Mouse (Mus musculus) kidney, adult 2 months (tissue): Measurements from ENCODE around the gene Hba-a1. TPM values are rescaled to one million over a fixed set of nuclear protein-coding genes. Genes with fewer than 3 reads are reported as not detected.
"Not testable (repeated sequence)": the region's sequence is repeated elsewhere in the genome, so short reads cannot be mapped to it uniquely, and the experiment has no call there.

Experiments used
- DNase-seq: peaks from one replicate; pipeline ENCODE4 v3.0.0; 2021
- H3K27ac ChIP-seq: fragments of 200-500 bp; 2 replicates; pipeline ENCODE4 v1.5.1; 2012; ENCODE audit warnings: low read depth, low read length, control low read depth, inconsistent platforms; ENCODE audit not compliant: insufficient read depth
- H3K27me3 ChIP-seq: fragments of 200-500 bp; replicated peaks from 2 replicates; pipeline ENCODE4 v1.6.1; 2012; ENCODE audit warnings: mild to moderate bottlenecking, moderate library complexity, low read length, inconsistent platforms; ENCODE audit not compliant: control insufficient read depth, insufficient read depth
- H3K36me3 ChIP-seq: fragments of 200-500 bp; 2 replicates; pipeline ENCODE4 v1.6.1; 2012; ENCODE audit warnings: mild to moderate bottlenecking, moderate library complexity, low read length, inconsistent platforms; ENCODE audit not compliant: control insufficient read depth, insufficient read depth
- H3K4me1 ChIP-seq: fragments of 200-500 bp; 2 replicates; pipeline ENCODE4 v1.6.1; 2011; ENCODE audit warnings: low read length; ENCODE audit not compliant: control insufficient read depth, insufficient read depth
- H3K4me3 ChIP-seq: fragments of 200-500 bp; 2 replicates; pipeline ENCODE4 v1.5.1; 2011; ENCODE audit warnings: mild to moderate bottlenecking, low read depth, low read length, control low read depth; ENCODE audit not compliant: insufficient read depth
- CTCF ChIP-seq: fragments of 200-500 bp; conservative IDR thresholded peaks from 2 replicates; pipeline ENCODE4 v1.5.1; 2011; ENCODE audit warnings: low read depth, mild to moderate bottlenecking, control low read depth, low read length, moderate library complexity, mixed read lengths; ENCODE audit not compliant: insufficient read depth, insufficient read length
- POLR2A ChIP-seq: fragments of 200-500 bp; IDR thresholded peaks from one replicate; pipeline ENCODE4 v1.6.1; 2011; ENCODE audit warnings: low read depth, low read length, control low read depth
- WGBS: fragments of 180-500 bp; shearing (Covaris S2); methylation state at CpG from one replicate; pipeline ENCODE4 v1.1.7; 2018; 5-methylcytosine and 5-hydroxymethylcytosine counted together
- polyA plus RNA-seq: library from polyadenylated mRNA; depleted of rRNA; stranded (reverse); fragments of >200 nt; gene quantifications from 2 replicates; pipeline ENCODE4 v1.2.3, GENCODE M21; 2012; rRNA removed

The Hba-a1 gene
- 1,733 and 2,108 TPM in 2 replicates for polyA plus RNA-seq

GRCm38 (mm10) chr11:32283091-32283777 lies at the start of gene Hba-a1:
TSS of gene Hba-a1 (plus strand) at chr11:32283511.
- 69% methylated on average over 1 of the region's 5 CpGs for WGBS
- not testable (repeated sequence) for H3K27ac ChIP-seq, H3K4me3 ChIP-seq

GRCm38 (mm10) chr11:32233895-32234294 lies 49.4 kb upstream of the Hba-a1 start:
- WGBS, result 82% methylated on average over 3 of the region's 3 CpGs
- Histone ChIP-seq H3K36me3 (no peaks in the 10 kb centered on the region), H3K27me3 (no peaks in the 10 kb centered on the region), H3K27ac (no peak overlapping the region), H3K4me3 (no peak overlapping the region), H3K4me1 (peaks cover 19% of the 10 kb centered on the region)
- no peak for DNase-seq
- TF ChIP-seq CTCF (no peak), POLR2A (no peak)

More at GRCm38 (mm10) chr11:32283091-32283777, at the start of gene Hba-a1:
- not testable (repeated sequence) for DNase-seq, H3K4me1 ChIP-seq, H3K36me3 ChIP-seq, H3K27me3 ChIP-seq

GRCm38 (mm10) chr11:32234816-32235485 lies 48.4 kb upstream of the Hba-a1 start:
- Histone ChIP-seq H3K36me3 (no peaks in the 10 kb centered on the region; the same call in 1 of the 2 replicates), H3K27me3 (no peaks in the 10 kb centered on the region), H3K4me1 (peaks cover 19% of the 10 kb centered on the region), H3K27ac (peak overlapping the region; percentile 62; the same call in 1 of the 2 replicates), H3K4me3 (no peak overlapping the region)
- 79% methylated on average over 6 of the region's 6 CpGs for WGBS
- no peak for TF ChIP-seq CTCF
- no peak for TF ChIP-seq POLR2A
- DNase-seq, result peak; percentile 65

- Histone ChIP-seq H3K27me3 (no peaks in the 10 kb centered on the region), H3K36me3 (no peaks in the 10 kb centered on the region; the same call in 1 of the 2 replicates), H3K27ac (no peak overlapping the region), H3K4me3 (no peak overlapping the region), H3K4me1 (peaks cover 19% of the 10 kb centered on the region)
- WGBS, result 25% methylated on average over 3 of the region's 3 CpGs
- TF ChIP-seq CTCF, result no peak
- TF ChIP-seq POLR2A, result no peak
- DNase-seq, result peak; percentile 94
These were observed 47.7 kb upstream of the Hba-a1 start for GRCm38 (mm10) chr11:32235646-32236045.

- TF ChIP-seq POLR2A, result no peak
- no peak for TF ChIP-seq CTCF
- no peak for DNase-seq
- WGBS, result 67% methylated on average over 2 of the region's 2 CpGs
- H3K4me3 ChIP-seq, result no peak overlapping the region
- peak overlapping the region; percentile 29 for H3K27ac ChIP-seq
- H3K4me1 ChIP-seq, result peaks cover 19% of the 10 kb centered on the region
- no peaks in the 10 kb centered on the region; the same call in 1 of the 2 replicates for H3K36me3 ChIP-seq
- no peaks in the 10 kb centered on the region for H3K27me3 ChIP-seq
These were observed 47.2 kb upstream of the Hba-a1 start for GRCm38 (mm10) chr11:32236132-32236531.

- whole genome bisulfite sequencing, result 48% methylated on average over 9 of the region's 9 CpGs
- no peak overlapping the region for H3K27ac ChIP-seq
- DNase-seq, result peak; percentile 64
- no peaks in the 10 kb centered on the region for H3K27me3 ChIP-seq
- H3K4me3 ChIP-seq, result no peak overlapping the region
- H3K4me1 ChIP-seq, result peaks cover 22% of the 10 kb centered on the region
- H3K36me3 ChIP-seq, result no peaks in the 10 kb centered on the region; the same call in 1 of the 2 replicates
- TF ChIP-seq CTCF, result peak; percentile 58
- TF ChIP-seq POLR2A, result no peak
These were observed 46.5 kb upstream of the Hba-a1 start for GRCm38 (mm10) chr11:32236712-32237410.

GRCm38 (mm10) chr11:32237411-32237795 lies 45.9 kb upstream of the Hba-a1 start:
- H3K36me3 ChIP-seq, result no peaks in the 10 kb centered on the region; the same call in 1 of the 2 replicates
- no peak overlapping the region for H3K4me3 ChIP-seq
- DNase-seq, result no peak
- no peak for TF ChIP-seq POLR2A
- TF ChIP-seq CTCF, result no peak
- H3K27me3 ChIP-seq, result no peaks in the 10 kb centered on the region
- H3K27ac ChIP-seq, result no peak overlapping the region
- H3K4me1 ChIP-seq, result peaks cover 22% of the 10 kb centered on the region
- WGBS, result 81% methylated on average over 3 of the region's 3 CpGs
